ENCODE assay signal across 11 mouse cellular contexts in genomic region chr4:83657021-83657420, GRCm38 (mm10).
DNase-seq lines count a peak whose midpoint lies in the region; ATAC-seq and TF ChIP-seq lines count a peak whose summit lies in the region.
"Had no signal": no experiment of that assay in that cellular context is flagged by ENCODE, and none has a peak within 500 bp of the region (broad histone marks: within the 10 kb centered on the region; RNA-seq: fewer than 3 reads in every experiment).

No protein-coding gene starts in this region.

- peaks cover 16% of the 10 kb centered on the region for H3K4me1 ChIP-seq in heart, embryonic 13.5 days
- H3K4me1 ChIP-seq in heart, adult 2 months (ENCODE audit: control insufficient read depth, insufficient read depth, low read length) = peaks cover 1% of the 10 kb centered on the region; the same call in 1 of the 2 replicates
- peaks cover 26% of the 10 kb centered on the region for H3K4me1 ChIP-seq in embryonic facial prominence, embryonic 10.5 days
- H3K4me1 ChIP-seq in hindbrain, embryonic 10.5 days (replicated peaks) = peaks cover 23% of the 10 kb centered on the region
- peaks cover 14% of the 10 kb centered on the region for H3K4me1 ChIP-seq in midbrain, embryonic 12.5 days

- 0 out of 2 replicates have a peak overlapping the region, but pooled peaks have one; percentile 10 for H3K4me3 ChIP-seq in heart, embryonic 13.5 days
- no peak overlapping the region for H3K4me3 ChIP-seq in heart, adult 2 months
- H3K4me3 ChIP-seq in embryonic facial prominence, embryonic 10.5 days = peak overlapping the region; percentile 38
- H3K4me3 ChIP-seq in hindbrain, embryonic 10.5 days = peak overlapping the region; percentile 38
- H3K4me3 ChIP-seq in midbrain, embryonic 12.5 days = 0 out of 2 replicates have a peak overlapping the region, but pooled peaks have one; percentile 1

- intact Hi-C loops in heart, adult 2 months (cut with DNase I) = no loop called here

- no peak for TF ChIP-seq POLR2A in heart, adult 2 months (IDR thresholded peaks at IDR 0.05; ENCODE audit: insufficient read depth, low read depth, low read length)

- no peak for TF ChIP-seq EP300 in heart, adult 2 months (IDR thresholded peaks at IDR 0.05; ENCODE audit: insufficient read depth, low read depth, low read length)

- DNase-seq in heart, adult 2 months = no peak
- no peak for DNase-seq in embryonic facial prominence, embryonic 10.5 days (ENCODE audit: low spot score)
- DNase-seq in hindbrain, embryonic 10.5 days (ENCODE audit: low spot score) = no peak
- no peak for DNase-seq in right cerebral cortex, postnatal 14 days
- DNase-seq in gastrocnemius, postnatal 10 days = no peak
- DNase-seq: B cell, adult 2 months; thymus, adult 18-20 months had no signal

- H3K4me2 ChIP-seq in heart, embryonic 13.5 days = peak overlapping the region; percentile 52
- H3K4me2 ChIP-seq in midbrain, embryonic 12.5 days (replicated peaks) = peak overlapping the region; percentile 45
- H3K4me2 ChIP-seq: liver, embryonic 11.5 days had no signal

- no peak for TF ChIP-seq CTCF in heart, adult 2 months (IDR thresholded peaks at IDR 0.05)

- H3K9ac ChIP-seq in heart, embryonic 13.5 days = no peak overlapping the region
- H3K9ac ChIP-seq in heart, adult 2 months (ENCODE audit: low read depth, low read length) = no peak overlapping the region
- H3K9ac ChIP-seq in midbrain, embryonic 12.5 days (replicated peaks) = no peak overlapping the region

- WGBS in heart, embryonic 13.5 days = 58% methylated on average over 6 of the region's 6 CpGs
- WGBS in heart, adult 2 months = 72% methylated on average over 6 of the region's 6 CpGs
- WGBS in embryonic facial prominence, embryonic 10.5 days = 61% methylated on average over 6 of the region's 6 CpGs
- WGBS in hindbrain, embryonic 10.5 days = 43% methylated on average over 6 of the region's 6 CpGs
- WGBS in midbrain, embryonic 12.5 days = 42% methylated on average over 6 of the region's 6 CpGs

- H3K27ac ChIP-seq in heart, embryonic 13.5 days (replicated peaks) = no peak overlapping the region
- no peak overlapping the region for H3K27ac ChIP-seq in heart, adult 2 months
- peak overlapping the region; percentile 61 for H3K27ac ChIP-seq in embryonic facial prominence, embryonic 10.5 days (replicated peaks)
- peak overlapping the region; percentile 79 for H3K27ac ChIP-seq in hindbrain, embryonic 10.5 days
- peak overlapping the region; percentile 39 for H3K27ac ChIP-seq in midbrain, embryonic 12.5 days (replicated peaks)

- no peaks in the 10 kb centered on the region for H3K79me2 ChIP-seq in heart, adult 2 months (replicated peaks; ENCODE audit: control insufficient read depth, insufficient read depth, low read length)

- ATAC-seq in heart, embryonic 13.5 days (ENCODE audit: extremely low read depth, insufficient number of reproducible peaks, low FRiP score, low TSS enrichment) = no peak
- ATAC-seq in midbrain, embryonic 12.5 days (ENCODE audit: low FRiP score, low read depth) = no peak
- ATAC-seq in megakaryocyte progenitor cell, adult 5-6 weeks (replicated peaks; ENCODE audit: poor library complexity) = no peak

- no peaks in the 10 kb centered on the region for H3K9me3 ChIP-seq in heart, embryonic 13.5 days
- H3K9me3 ChIP-seq in embryonic facial prominence, embryonic 10.5 days = no peaks in the 10 kb centered on the region
- no peaks in the 10 kb centered on the region for H3K9me3 ChIP-seq in hindbrain, embryonic 10.5 days
- no peaks in the 10 kb centered on the region for H3K9me3 ChIP-seq in midbrain, embryonic 12.5 days

- no peaks in the 10 kb centered on the region for H3K27me3 ChIP-seq in heart, embryonic 13.5 days (replicated peaks)
- H3K27me3 ChIP-seq in heart, adult 2 months (ENCODE audit: control insufficient read depth, insufficient read depth, low read length) = no peaks in the 10 kb centered on the region
- H3K27me3 ChIP-seq in embryonic facial prominence, embryonic 10.5 days (replicated peaks; ENCODE audit: low read depth, poor library complexity, severe bottlenecking) = no peaks in the 10 kb centered on the region
- H3K27me3 ChIP-seq in hindbrain, embryonic 10.5 days (ENCODE audit: insufficient read depth, poor library complexity, severe bottlenecking) = no peaks in the 10 kb centered on the region
- no peaks in the 10 kb centered on the region for H3K27me3 ChIP-seq in midbrain, embryonic 12.5 days

- no peaks in the 10 kb centered on the region for H3K36me3 ChIP-seq in heart, embryonic 13.5 days
- H3K36me3 ChIP-seq in heart, adult 2 months (ENCODE audit: control insufficient read depth, insufficient read depth, low read length) = no peaks in the 10 kb centered on the region
- H3K36me3 ChIP-seq in embryonic facial prominence, embryonic 10.5 days (replicated peaks) = no peaks in the 10 kb centered on the region
- H3K36me3 ChIP-seq in hindbrain, embryonic 10.5 days = no peaks in the 10 kb centered on the region
- H3K36me3 ChIP-seq in midbrain, embryonic 12.5 days = no peaks in the 10 kb centered on the region

Comparison
In these comparisons a context has a peak if more than half of its experiments do, and no peak if none do; other contexts are left out.
1. H3K27ac ChIP-seq: peak in embryonic facial prominence, embryonic 10.5 days (single experiment), hindbrain, embryonic 10.5 days (single experiment) and midbrain, embryonic 12.5 days (single experiment); none in heart, embryonic 13.5 days (single experiment) and heart, adult 2 months (single experiment).